Comparison of ENCODE assay signal across 8 mouse cellular contexts in the genomic region with DNA sequence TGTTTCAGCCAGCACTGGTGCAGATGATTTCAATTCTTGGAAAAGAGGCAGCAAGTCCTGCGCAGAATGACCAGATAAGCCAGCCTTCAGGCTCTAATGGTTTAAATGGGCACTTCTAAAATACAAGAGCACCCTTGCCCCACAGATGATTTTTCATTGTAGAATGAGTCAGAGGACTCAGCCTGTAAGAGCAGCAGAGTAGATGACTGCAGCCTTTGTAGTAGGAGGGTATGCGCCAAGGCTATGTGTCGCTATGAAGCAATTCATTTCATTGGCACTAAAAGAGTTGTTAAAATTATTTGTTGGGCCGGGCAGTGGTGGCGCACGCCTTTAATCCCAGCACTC. TPM values are rescaled to one million over a fixed set of nuclear protein-coding genes. Genes with fewer than 3 reads are reported as not detected.
DNase-seq lines count a peak whose midpoint lies in the region; ATAC-seq lines count a peak whose summit lies in the region.

No protein-coding gene starts in this region.

- no peaks in the 10 kb centered on the region for H3K9me3 ChIP-seq in kidney, embryonic 14.5 days (ENCODE audit: control insufficient read depth, low read length)
- no peaks in the 10 kb centered on the region for H3K9me3 ChIP-seq in hindbrain, embryonic 13.5 days
- H3K9me3 ChIP-seq in midbrain, embryonic 13.5 days, result no peaks in the 10 kb centered on the region

- H3K4me1 ChIP-seq in kidney, embryonic 14.5 days (ENCODE audit: control insufficient read depth, insufficient read depth, low read length), result no peaks in the 10 kb centered on the region; the same call in 1 of the 2 replicates
- H3K4me1 ChIP-seq in brown adipose tissue, adult 24 weeks (ENCODE audit: control insufficient read depth, insufficient read depth, insufficient read length, low read length), result no peaks in the 10 kb centered on the region
- peaks cover 12% of the 10 kb centered on the region for H3K4me1 ChIP-seq in hindbrain, embryonic 13.5 days (replicated peaks)
- peaks cover 10% of the 10 kb centered on the region for H3K4me1 ChIP-seq in midbrain, embryonic 13.5 days (replicated peaks)

- H3K4me2 ChIP-seq in kidney, embryonic 14.5 days (replicated peaks; ENCODE audit: low read depth, low read length), result peak overlapping the region; percentile 81
- H3K4me2 ChIP-seq in hindbrain, embryonic 13.5 days, result peak overlapping the region; percentile 84
- H3K4me2 ChIP-seq in midbrain, embryonic 13.5 days (replicated peaks), result peak overlapping the region; percentile 90

- no peaks in the 10 kb centered on the region for H3K36me3 ChIP-seq in kidney, embryonic 14.5 days (ENCODE audit: control insufficient read depth, insufficient read depth, low read length)
- no peaks in the 10 kb centered on the region for H3K36me3 ChIP-seq in hindbrain, embryonic 13.5 days
- no peaks in the 10 kb centered on the region for H3K36me3 ChIP-seq in midbrain, embryonic 13.5 days

- peak overlapping the region; percentile 78; the same call in 1 of the 2 replicates for H3K9ac ChIP-seq in kidney, embryonic 14.5 days (ENCODE audit: low read depth, low read length)
- H3K9ac ChIP-seq in hindbrain, embryonic 13.5 days, result peak overlapping the region; percentile 82
- peak overlapping the region; percentile 79 for H3K9ac ChIP-seq in midbrain, embryonic 13.5 days (replicated peaks)

- no peaks in the 10 kb centered on the region for H3K27me3 ChIP-seq in kidney, embryonic 14.5 days (ENCODE audit: control insufficient read depth, insufficient read depth, low read length)
- H3K27me3 ChIP-seq in hindbrain, embryonic 13.5 days, result no peaks in the 10 kb centered on the region
- no peaks in the 10 kb centered on the region for H3K27me3 ChIP-seq in midbrain, embryonic 13.5 days

- H3K27ac ChIP-seq in kidney, embryonic 14.5 days (ENCODE audit: low read depth, low read length), result peak overlapping the region; percentile 86
- H3K27ac ChIP-seq in brown adipose tissue, adult 24 weeks (replicated peaks; ENCODE audit: low read depth, low read length), result no peak overlapping the region
- H3K27ac ChIP-seq in hindbrain, embryonic 13.5 days, result peak overlapping the region; percentile 95
- peak overlapping the region; percentile 92 for H3K27ac ChIP-seq in midbrain, embryonic 13.5 days

- no peak for DNase-seq in kidney, adult 9 months
- DNase-seq in urinary bladder, postnatal 14 days (ENCODE audit: low spot score), result no peak
- no peak for DNase-seq in kidney, postnatal 14 days
- no peak for DNase-seq in thymus, postnatal 4 days

- peak; percentile 33 for ATAC-seq in kidney, embryonic 14.5 days (ENCODE audit: low FRiP score, low TSS enrichment)
- ATAC-seq in hindbrain, embryonic 13.5 days (ENCODE audit: low FRiP score), result peak; percentile 60
- peak; percentile 59 for ATAC-seq in midbrain, embryonic 13.5 days

- H3K4me3 ChIP-seq in kidney, embryonic 14.5 days (ENCODE audit: low read length), result peak overlapping the region; percentile 81
- peak overlapping the region; percentile 62 for H3K4me3 ChIP-seq in brown adipose tissue, adult 24 weeks (ENCODE audit: insufficient read depth, low read depth, low read length)
- H3K4me3 ChIP-seq in hindbrain, embryonic 13.5 days, result peak overlapping the region; percentile 66
- H3K4me3 ChIP-seq in midbrain, embryonic 13.5 days (replicated peaks), result peak overlapping the region; percentile 77

- 57% methylated on average over 6 of the region's 6 CpGs for WGBS in kidney, embryonic 14.5 days
- 52% methylated on average over 6 of the region's 6 CpGs for WGBS in hindbrain, embryonic 13.5 days
- WGBS in midbrain, embryonic 13.5 days, result 57% methylated on average over 6 of the region's 6 CpGs

RNA-seq across cellular contexts. Expression of a gene that starts 0.4 kb away (rescaled TPM):
- polyA plus RNA-seq in kidney, embryonic 14.5 days (2014; fragmentation: Nextera tagmentation; extraction: Ambion mirVana), result 16.4 TPM in 2 replicates
- 3.3 and 5.3 TPM in 2 replicates for polyA plus RNA-seq in brown adipose tissue, adult 24 weeks (2012; ENCODE audit: insufficient read depth, insufficient read length, missing spikeins)
- polyA plus RNA-seq in hindbrain, embryonic 13.5 days (2015; fragmentation: Nextera tagmentation; extraction: Ambion mirVana), result 13.0 and 13.2 TPM in 2 replicates
- polyA plus RNA-seq in midbrain, embryonic 13.5 days (2015; fragmentation: Nextera tagmentation; extraction: Ambion mirVana), result 14.5 and 17.1 TPM in 2 replicates

RNA-seq across cellular contexts. Expression of a gene that starts 49.8 kb away (rescaled TPM):
- 146 and 181 TPM in 2 replicates for polyA plus RNA-seq in kidney, embryonic 14.5 days (2014; fragmentation: Nextera tagmentation; extraction: Ambion mirVana)
- polyA plus RNA-seq in brown adipose tissue, adult 24 weeks (2012; ENCODE audit: insufficient read depth, insufficient read length, missing spikeins), result 1.3 and 2.3 TPM in 2 replicates
- 103 and 104 TPM in 2 replicates for polyA plus RNA-seq in hindbrain, embryonic 13.5 days (2015; fragmentation: Nextera tagmentation; extraction: Ambion mirVana)
- 141 and 156 TPM in 2 replicates for polyA plus RNA-seq in midbrain, embryonic 13.5 days (2015; fragmentation: Nextera tagmentation; extraction: Ambion mirVana)

Comparison
In these comparisons a context has a peak if more than half of its experiments do, and no peak if none do; other contexts are left out.
1. RNA of a gene that starts 49.8 kb away (polyA plus RNA-seq): 146 to 181 TPM in kidney, embryonic 14.5 days, 141 to 156 TPM in midbrain, embryonic 13.5 days and 103 to 104 TPM in hindbrain, embryonic 13.5 days; 1.3 to 2.3 TPM in brown adipose tissue, adult 24 weeks; every median in the first group is over 10 times any median in the second.
2. Peak in every context shown above with its lines, with median percentiles within 50 percentile points of each other: ATAC-seq, H3K4me2 ChIP-seq, H3K4me3 ChIP-seq and H3K9ac ChIP-seq.